Mouse (Mus musculus) liver, postnatal 0 days (tissue): ENCODE measurements around the gene Rps27l. TPM values are rescaled to one million over a fixed set of nuclear protein-coding genes. Genes with fewer than 3 reads are reported as not detected.

Experiments used
- ATAC-seq: fragments of 200-750 bp; cut with Nextera tagmentation; 2 replicates; pipeline ENCODE4 v1.8.0; 2017; ENCODE audit warnings: mild to moderate bottlenecking, moderate library complexity
- DNase-seq: peaks from one replicate; pipeline ENCODE4 v3.0.0-alpha.2; 2016
- H3K27ac ChIP-seq: fragments of 300-500 bp; sonication (generic); 2 replicates; pipeline ENCODE4 v1.5.1; 2014; ENCODE audit warnings: antibody characterized with exemption, moderate library complexity, mild to moderate bottlenecking, low read depth
- H3K27me3 ChIP-seq: fragments of 300-500 bp; sonication (generic); 2 replicates; pipeline ENCODE4 v1.6.1; 2014; ENCODE audit warnings: low read length, control low read depth, mixed read lengths; ENCODE audit not compliant: insufficient read depth
- H3K36me3 ChIP-seq: fragments of 300-500 bp; sonication (generic); replicated peaks from 2 replicates; pipeline ENCODE4 v1.6.1; 2014; ENCODE audit warnings: mild to moderate bottlenecking, control low read depth, low read length, moderate library complexity, mixed read lengths; ENCODE audit not compliant: insufficient read depth
- H3K4me1 ChIP-seq: fragments of 300-500 bp; sonication (generic); 2 replicates; pipeline ENCODE4 v1.6.1; 2014; ENCODE audit warnings: antibody characterized with exemption, mild to moderate bottlenecking, control low read depth; ENCODE audit not compliant: insufficient read depth
- H3K4me2 ChIP-seq: fragments of 300-500 bp; sonication (generic); 2 replicates; pipeline ENCODE4 v1.6.1; 2014; ENCODE audit warnings: low read depth, mild to moderate bottlenecking, low read length, moderate library complexity, mixed read lengths
- H3K4me3 ChIP-seq: fragments of 300-500 bp; sonication (generic); 2 replicates; pipeline ENCODE4 v1.5.1; 2014; ENCODE audit warnings: low read depth, low read length
- H3K9ac ChIP-seq: fragments of 300-500 bp; sonication (generic); replicated peaks from 2 replicates; pipeline ENCODE4 v1.6.1; 2014; ENCODE audit warnings: mild to moderate bottlenecking, moderate library complexity
- H3K9me3 ChIP-seq: fragments of 300-500 bp; sonication (generic); 2 replicates; pipeline ENCODE4 v1.6.1; 2016; ENCODE audit warnings: mild to moderate bottlenecking, control low read depth, low read length, mixed read lengths
- CTCF ChIP-seq: sonication (generic); IDR thresholded peaks from 2 replicates; pipeline ENCODE4 v1.5.1; 2016; ENCODE audit warnings: antibody characterized with exemption, low read depth
- EP300 ChIP-seq: IDR thresholded peaks from 2 replicates; pipeline ENCODE4 v1.6.1; 2016; ENCODE audit warnings: antibody characterized with exemption, low read depth, mild to moderate bottlenecking
- WGBS: fragments of 180-500 bp; shearing (Covaris S2); extraction: QIAGEN DNeasy Blood & Tissue Kit; methylation state at CpG from one replicate; pipeline ENCODE4 v1.1.7; 2014; ENCODE audit not compliant: insufficient replicate concordance; 5-methylcytosine and 5-hydroxymethylcytosine counted together
- polyA plus RNA-seq: library from polyadenylated mRNA; unstranded; fragments of >200 nt; fragmentation: Nextera tagmentation; extraction: Ambion mirVana; gene quantifications from 2 replicates; pipeline ENCODE4 v1.2.1, GENCODE M21; 2015

The Rps27l gene
- polyA plus RNA-seq, 1 experiment from 2014 or later = 587 TPM

DNA sequence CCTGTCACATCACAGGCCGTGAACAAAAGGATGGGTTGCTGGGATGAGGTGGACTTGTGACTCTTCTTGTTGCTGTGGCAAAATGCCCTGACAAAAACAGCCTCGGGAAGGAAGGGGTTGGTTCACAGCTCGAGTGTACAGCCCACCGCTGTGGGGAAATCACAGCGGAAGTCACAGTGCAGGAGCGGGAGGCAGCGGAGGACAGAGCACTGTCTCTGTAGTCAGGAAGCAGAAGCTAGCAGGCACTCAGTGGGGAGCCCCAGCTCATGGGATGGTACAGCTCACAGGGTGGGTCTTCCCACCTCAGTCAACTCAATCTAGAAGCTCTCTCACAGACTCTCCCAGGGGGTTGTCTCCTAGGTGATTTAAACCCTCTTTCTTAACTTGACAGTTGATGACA, 39.5 kb downstream of the Rps27l start:
- H3K27me3 ChIP-seq = no peaks in the 10 kb centered on the region
- H3K4me2 ChIP-seq = no peak overlapping the region
- 52% methylated on average over 7 of the region's 7 CpGs for WGBS
- H3K4me1 ChIP-seq = peaks cover 10% of the 10 kb centered on the region; the same call in 1 of the 2 replicates
- TF ChIP-seq CTCF = no peak
- no peak for TF ChIP-seq EP300
- H3K27ac ChIP-seq = no peak overlapping the region
- H3K9ac ChIP-seq = no peak overlapping the region
- H3K4me3 ChIP-seq = no peak overlapping the region
- DNase-seq = no peak
- ATAC-seq = no peak
- H3K36me3 ChIP-seq = no peaks in the 10 kb centered on the region
- H3K9me3 ChIP-seq = no peaks in the 10 kb centered on the region

DNA sequence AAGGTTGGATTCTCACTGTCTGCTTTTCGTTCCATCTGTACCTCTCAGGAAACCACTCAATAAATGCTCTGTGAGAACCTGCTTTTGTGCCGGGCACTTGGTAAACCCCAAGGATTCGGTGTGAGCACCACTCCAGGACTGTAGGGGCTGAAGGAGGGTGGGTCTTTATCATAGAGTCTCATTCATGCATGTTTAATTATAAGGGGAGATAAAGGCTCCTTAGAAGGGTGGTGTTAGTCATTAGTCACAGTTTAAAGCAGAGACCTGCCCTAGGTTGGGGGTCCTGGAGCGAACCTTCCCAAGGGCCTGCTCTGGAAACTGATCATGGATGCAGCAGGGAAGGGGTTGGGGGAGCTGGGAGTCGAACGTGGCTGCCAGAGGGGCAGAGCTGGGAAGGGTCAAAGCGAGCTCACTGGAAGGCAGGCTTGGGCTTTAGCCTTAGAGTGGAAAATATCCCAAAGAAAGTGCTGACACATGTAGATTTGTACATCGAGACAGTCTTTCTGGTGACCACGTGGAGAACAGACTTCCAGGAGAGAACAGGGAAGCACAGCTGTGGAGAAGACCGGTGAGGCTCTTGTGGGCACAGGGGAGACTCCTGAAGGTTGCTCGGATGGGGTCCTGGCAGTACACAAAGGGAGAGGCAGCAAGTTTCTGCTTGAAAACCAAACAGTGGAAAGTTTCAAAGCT, 42.5 kb downstream of the Rps27l start:
- no peak for DNase-seq
- peaks cover 17% of the 10 kb centered on the region for H3K4me1 ChIP-seq
- no peaks in the 10 kb centered on the region for H3K27me3 ChIP-seq
- no peaks in the 10 kb centered on the region for H3K9me3 ChIP-seq
- no peak overlapping the region for H3K4me3 ChIP-seq
- peak; percentile 50; the same call in 1 of the 2 replicates for TF ChIP-seq EP300
- no peak for TF ChIP-seq CTCF
- peak; percentile 69 for ATAC-seq
- peak overlapping the region; percentile 52 for H3K4me2 ChIP-seq
- no peak overlapping the region for H3K9ac ChIP-seq
- WGBS = 54% methylated on average over 11 of the region's 11 CpGs
- H3K27ac ChIP-seq = peak overlapping the region; percentile 46; the same call in 1 of the 2 replicates
- no peaks in the 10 kb centered on the region for H3K36me3 ChIP-seq

- Histone ChIP-seq H3K9me3 (no peaks in the 10 kb centered on the region), H3K4me1 (peaks cover 17% of the 10 kb centered on the region), H3K36me3 (no peaks in the 10 kb centered on the region), H3K4me3 (no peak overlapping the region), H3K27me3 (no peaks in the 10 kb centered on the region), H3K4me2 (peak overlapping the region; percentile 52), H3K27ac (peak overlapping the region; percentile 46; the same call in 1 of the 2 replicates), H3K9ac (no peak overlapping the region)
- TF ChIP-seq EP300 (no peak), CTCF (no peak)
- 65% methylated on average over 6 of the region's 6 CpGs for WGBS
- no peak for ATAC-seq
- DNase-seq = no peak
Measured at GRCm38 (mm10) chr9:66988888-66989414, 43.1 kb downstream of the Rps27l start.

- Histone ChIP-seq H3K4me1 (peaks cover 17% of the 10 kb centered on the region), H3K9ac (no peak overlapping the region), H3K36me3 (no peaks in the 10 kb centered on the region), H3K4me3 (no peak overlapping the region), H3K27ac (no peak overlapping the region), H3K4me2 (peak overlapping the region; percentile 52; the same call in 1 of the 2 replicates), H3K9me3 (no peaks in the 10 kb centered on the region), H3K27me3 (no peaks in the 10 kb centered on the region)
- DNase-seq = no peak
- TF ChIP-seq CTCF (no peak), EP300 (no peak)
- ATAC-seq = no peak
- 68% methylated on average over 6 of the region's 6 CpGs for WGBS
Measured at GRCm38 (mm10) chr9:66989581-66989980, 43.7 kb downstream of the Rps27l start.

- no peak overlapping the region for H3K4me3 ChIP-seq
- H3K36me3 ChIP-seq = no peaks in the 10 kb centered on the region
- 82% methylated on average over 5 of the region's 5 CpGs for WGBS
- H3K9ac ChIP-seq = no peak overlapping the region
- no peaks in the 10 kb centered on the region for H3K27me3 ChIP-seq
- no peak overlapping the region for H3K27ac ChIP-seq
- ATAC-seq (no peak), DNase-seq (no peak)
- no peak overlapping the region for H3K4me2 ChIP-seq
- H3K4me1 ChIP-seq = peaks cover 17% of the 10 kb centered on the region
- H3K9me3 ChIP-seq = no peaks in the 10 kb centered on the region
- TF ChIP-seq EP300 (no peak), CTCF (no peak)
Measured at GRCm38 (mm10) chr9:66990046-66990445, 44.2 kb downstream of the Rps27l start.

DNA sequence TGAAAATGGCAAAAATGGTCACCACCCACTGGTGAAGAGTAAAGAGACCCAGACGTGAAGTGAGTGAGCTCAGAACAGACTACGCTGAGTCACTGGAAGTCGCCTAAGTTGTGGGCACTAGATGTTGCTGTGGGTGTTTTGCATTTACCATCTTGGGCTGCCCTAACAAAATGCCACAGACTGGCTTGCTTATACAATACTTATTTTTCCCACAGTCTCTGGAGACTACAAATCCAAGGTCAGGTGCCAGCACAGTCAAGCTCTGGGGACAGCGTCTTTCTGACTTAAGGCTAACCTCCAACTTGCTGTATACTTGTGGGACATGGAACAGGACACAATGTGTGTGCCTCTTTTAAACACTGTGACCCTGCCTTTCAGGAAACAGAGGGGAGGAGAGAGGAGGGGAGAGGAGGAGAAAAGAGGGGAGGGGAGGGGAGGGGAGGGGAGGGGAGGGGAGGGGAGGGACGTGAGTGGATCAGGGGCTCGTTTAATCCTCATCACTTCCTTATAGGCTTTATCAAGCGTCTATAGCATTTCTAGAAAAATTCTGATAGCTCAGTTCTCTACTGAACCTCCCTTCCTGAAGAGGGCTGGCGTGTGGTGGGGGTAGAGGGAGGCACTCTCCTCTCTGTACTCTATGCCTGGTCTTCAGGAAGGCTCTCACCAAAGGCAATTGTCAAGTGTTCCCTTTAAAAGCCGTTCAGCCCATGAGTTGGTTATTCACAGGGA, 45.3 kb downstream of the Rps27l start:
- WGBS = 38% methylated on average over 9 of the region's 9 CpGs
- H3K4me3 ChIP-seq = no peak overlapping the region
- TF ChIP-seq EP300 (no peak), CTCF (no peak)
- no peaks in the 10 kb centered on the region for H3K27me3 ChIP-seq
- no peak overlapping the region; the same call in 1 of the 2 replicates for H3K9ac ChIP-seq
- peak overlapping the region; percentile 24; the same call in 1 of the 2 replicates for H3K27ac ChIP-seq
- peaks cover 17% of the 10 kb centered on the region for H3K4me1 ChIP-seq
- H3K4me2 ChIP-seq = peak overlapping the region; percentile 24
- H3K9me3 ChIP-seq = no peaks in the 10 kb centered on the region
- no peaks in the 10 kb centered on the region for H3K36me3 ChIP-seq
- ATAC-seq (peak; percentile 34; the same call in 1 of the 2 replicates), DNase-seq (no peak)
